Mouse (Mus musculus) heart, postnatal 25 days (tissue): ENCODE measurements around the gene Cacna1c. TPM values are rescaled to one million over a fixed set of nuclear protein-coding genes. Genes with fewer than 3 reads are reported as not detected.
A peak's percentile ranks its signal among the peaks of the same experiment; 100 is the strongest.

Experiments used
- DNase-seq: peaks from one replicate; pipeline ENCODE4 v3.0.0; 2022; ENCODE audit warnings: low spot score
- intact Hi-C: fragments of 180-260 bp; cut with DNase I; formaldehyde crosslinking; loops from one replicate; pipeline ENCODE4 v1.15.1; 2025
- total RNA-seq, 2 experiments: library from RNA; stranded (reverse); gene quantifications; 2 replicates each; pipeline ENCODE4 v1.2.3; 2021

The Cacna1c gene
- total RNA-seq, 2 experiments from 2014 or later: 182 to 191 TPM

DNA sequence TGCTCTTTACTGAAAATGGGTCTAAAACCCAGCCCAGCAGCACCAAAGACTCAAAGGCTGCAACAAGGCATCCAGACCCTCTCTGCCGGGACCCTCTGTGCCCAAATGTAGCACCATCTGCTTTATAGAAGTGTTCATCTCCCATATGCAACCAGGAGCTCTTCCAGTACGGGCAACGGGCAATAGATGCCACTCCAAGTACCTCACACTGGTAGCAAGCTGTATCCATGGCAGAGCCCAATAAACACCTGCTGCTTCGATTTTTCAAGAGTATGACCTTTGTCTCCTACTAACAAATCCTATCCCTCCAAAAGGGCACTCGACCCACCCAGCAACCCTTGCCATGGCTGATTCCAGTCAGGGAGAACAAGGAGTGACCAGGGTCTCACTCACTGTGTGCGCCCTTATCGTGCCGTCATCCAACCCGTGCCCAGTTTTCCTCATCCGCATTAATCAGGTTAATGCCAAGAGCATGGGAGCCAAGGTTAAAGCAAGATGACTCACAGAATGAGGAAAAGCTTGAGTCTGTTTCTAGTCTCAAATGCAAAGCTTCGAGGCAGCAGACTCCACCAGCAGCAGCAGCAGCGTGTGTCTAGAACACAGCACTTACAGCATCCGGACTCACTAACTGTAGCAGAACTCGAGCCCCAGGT lies 122.7 kb downstream of the Cacna1c start:
- intact Hi-C loops: no loop called here
- no peak for DNase-seq

- intact Hi-C loops: no loop called here
- no peak for DNase-seq
Observed at GRCm38 (mm10) chr6:119072772-119073171, 123.4 kb downstream of the Cacna1c start.

DNA sequence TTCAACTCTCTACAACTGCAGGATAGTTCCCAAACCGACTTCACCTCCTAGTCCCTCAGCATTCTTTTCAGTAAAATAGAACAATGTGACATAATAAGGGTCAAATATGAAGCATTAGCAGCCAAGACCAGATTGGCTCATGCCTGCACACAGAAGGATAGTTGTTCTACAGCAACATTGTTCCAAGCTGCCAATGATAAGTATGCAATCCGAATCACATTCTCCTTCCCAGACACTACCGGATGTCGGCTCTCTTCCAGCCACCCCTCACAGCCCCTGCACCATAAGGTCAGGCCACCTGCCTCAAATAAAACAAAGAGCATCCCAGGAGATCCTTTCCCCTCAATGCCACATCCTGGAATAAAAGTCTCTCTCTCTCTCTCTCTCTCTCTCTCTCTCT lies 125.4 kb downstream of the Cacna1c start:
- intact Hi-C loops: no loop called here
- DNase-seq: no peak

GRCm38 (mm10) chr6:119070351-119070750 lies 125.9 kb downstream of the Cacna1c start:
- intact Hi-C loops: no loop called here
- no peak for DNase-seq

- intact Hi-C loops: no loop called here
- DNase-seq: no peak
Observed at GRCm38 (mm10) chr6:119069145-119069544, 127.1 kb downstream of the Cacna1c start.

DNA sequence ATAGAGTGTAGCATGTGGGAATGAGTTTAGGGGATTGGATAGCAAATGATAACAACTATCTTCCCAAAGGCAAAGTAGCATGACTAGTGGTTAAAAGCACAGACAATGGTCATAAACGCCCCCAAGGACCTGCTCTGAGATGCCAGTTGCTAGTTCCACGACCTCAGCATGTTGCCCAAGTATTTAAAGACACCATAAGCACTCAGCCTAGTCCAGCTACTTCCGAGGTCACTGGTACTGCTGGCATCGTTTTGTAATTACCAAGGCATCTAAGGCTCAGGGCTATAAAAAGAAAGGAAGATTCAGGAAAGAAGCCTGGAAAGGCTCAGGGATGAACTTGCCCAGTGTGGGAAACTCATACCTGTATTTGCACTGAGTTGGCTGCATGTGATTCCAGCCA lies 127.6 kb downstream of the Cacna1c start:
- DNase-seq: no peak
- intact Hi-C loops: no loop called here

DNA sequence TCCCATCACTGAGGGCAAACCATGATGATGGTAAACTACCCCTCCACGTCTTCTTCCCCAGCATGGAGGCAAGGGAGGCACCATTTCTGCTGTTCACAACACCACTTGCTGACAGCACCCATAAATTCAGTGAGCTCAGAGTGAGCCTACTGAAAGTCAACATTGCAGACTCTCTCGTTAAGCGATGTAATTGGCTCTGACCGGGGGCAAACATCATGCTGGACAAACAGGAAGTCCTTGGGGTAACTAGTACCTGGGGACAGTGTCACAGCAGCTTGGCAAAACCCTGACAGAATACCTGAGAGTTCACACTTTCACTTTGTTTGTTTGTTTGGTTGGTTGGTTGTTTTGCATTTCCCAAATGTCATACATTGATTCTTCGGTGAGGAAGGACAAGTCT lies 131.3 kb downstream of the Cacna1c start:
- intact Hi-C loops: no loop called here
- no peak for DNase-seq

- intact Hi-C loops: no loop called here
Observed at GRCm38 (mm10) chr6:119064430-119064829, 131.8 kb downstream of the Cacna1c start.

DNA sequence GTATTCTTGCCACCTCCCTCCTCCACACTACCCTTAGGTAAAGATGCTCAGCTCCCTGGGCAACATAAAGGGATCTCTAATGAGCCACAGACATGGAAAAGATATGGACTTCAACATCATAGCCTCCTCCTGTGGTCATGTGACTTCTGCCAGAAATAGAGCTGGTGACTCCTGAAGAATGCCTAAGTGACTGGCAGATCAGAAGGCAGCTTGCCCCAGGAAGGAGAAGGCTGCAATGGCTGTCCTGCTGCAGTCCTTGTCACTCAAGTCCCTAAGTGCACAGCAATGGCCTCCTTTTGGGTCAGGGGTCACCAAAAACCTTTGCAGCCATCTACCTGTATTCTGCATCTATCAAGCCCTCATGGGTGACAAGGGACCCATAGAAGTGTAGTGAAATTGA lies 133.5 kb downstream of the Cacna1c start:
- DNase-seq: no peak
- intact Hi-C loops: no loop called here

More at GRCm38 (mm10) chr6:119064430-119064829, 131.8 kb downstream of the Cacna1c start:
- no peak for DNase-seq

DNA sequence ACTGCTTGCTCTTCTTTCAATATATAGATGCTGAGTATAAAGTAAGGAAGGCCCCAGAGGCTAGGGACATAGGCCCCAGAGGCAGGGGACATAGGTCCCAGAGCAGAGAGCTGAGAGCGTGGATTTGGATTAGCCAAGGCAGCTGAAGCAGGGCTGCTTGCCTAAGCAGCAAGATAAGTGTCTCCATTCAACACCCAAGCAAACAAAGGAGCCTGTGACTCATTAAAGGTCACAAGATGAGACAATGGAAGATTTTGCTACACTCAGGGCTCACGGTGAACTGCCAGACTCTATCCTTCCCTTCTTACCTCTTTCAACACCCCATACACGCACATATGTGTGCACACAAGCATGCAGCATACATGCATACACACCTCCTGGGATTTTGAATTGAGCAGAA lies 137.3 kb downstream of the Cacna1c start:
- intact Hi-C loops: no loop called here
- DNase-seq: no peak

DNA sequence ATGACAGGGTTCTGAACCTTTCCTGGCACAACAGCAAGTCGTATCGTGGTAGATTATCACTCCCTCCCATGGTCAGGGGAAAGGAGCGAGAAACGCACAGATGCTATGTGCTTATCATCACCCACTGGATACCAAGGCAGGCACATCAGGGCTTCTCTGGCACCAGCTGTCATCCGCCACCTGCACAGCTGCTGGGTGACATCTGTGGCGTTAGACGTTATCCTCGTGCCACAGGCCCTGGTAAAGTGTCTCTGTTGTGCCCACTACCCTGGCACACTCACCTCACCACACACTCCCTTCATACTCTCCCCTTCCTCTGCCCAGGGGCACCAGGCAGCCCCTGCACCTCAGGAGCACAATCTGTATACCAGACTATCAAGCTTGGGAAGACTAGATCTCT lies 137.8 kb downstream of the Cacna1c start:
- intact Hi-C loops: no loop called here
- DNase-seq: no peak

DNA sequence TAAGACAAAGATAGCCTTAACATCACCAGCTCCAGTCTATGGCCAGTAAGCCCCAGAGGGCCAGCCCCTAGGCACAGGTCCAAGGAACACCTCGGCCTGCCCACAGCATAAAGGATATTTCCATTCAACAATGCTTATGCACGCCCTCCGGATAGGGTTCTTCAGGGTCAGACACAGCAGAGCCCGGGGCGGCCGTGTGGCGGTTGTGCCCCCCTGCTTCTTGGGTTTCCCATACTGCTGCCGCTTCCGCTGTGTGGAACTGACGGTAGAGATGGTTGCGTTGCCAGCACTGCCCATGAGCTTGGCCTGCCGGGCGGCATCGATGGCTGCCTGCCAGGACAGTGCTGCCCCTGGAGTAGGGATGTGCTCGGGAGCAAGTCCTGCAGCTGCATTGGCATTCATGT lies 139.1 kb downstream of the Cacna1c start:
- DNase-seq: peak; percentile 26
- intact Hi-C loops: no loop called here

GRCm38 (mm10) chr6:119052801-119053200 lies 143.4 kb downstream of the Cacna1c start:
- intact Hi-C loops: no loop called here
- DNase-seq: no peak

DNA sequence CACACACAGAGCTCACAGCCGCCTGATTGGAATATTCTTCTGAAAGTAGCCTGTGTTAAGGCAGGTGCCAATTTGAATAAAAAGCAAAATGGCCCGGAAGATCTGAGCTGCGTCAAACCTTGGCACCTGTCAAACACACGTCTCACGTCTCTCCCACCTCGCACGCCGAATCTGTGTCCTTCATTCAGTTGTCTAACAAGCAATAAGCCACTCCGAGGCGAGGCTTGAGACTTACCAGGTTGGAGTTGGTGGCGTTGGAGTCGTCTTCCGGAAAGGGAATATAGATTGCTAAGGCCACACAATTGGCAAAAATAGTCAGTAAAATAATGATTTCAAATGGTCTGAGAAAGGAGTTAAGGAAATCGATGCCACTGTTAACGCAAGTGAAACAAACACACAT lies 143.9 kb downstream of the Cacna1c start:
- intact Hi-C loops: no loop called here
- no peak for DNase-seq

- intact Hi-C loops: no loop called here
- no peak for DNase-seq
Observed at GRCm38 (mm10) chr6:119051721-119052120, 144.5 kb downstream of the Cacna1c start.

GRCm38 (mm10) chr6:119047340-119047739 lies 148.9 kb downstream of the Cacna1c start:
- intact Hi-C loops: no loop called here
- DNase-seq: no peak

- intact Hi-C loops: no loop called here
- no peak for DNase-seq
Observed at GRCm38 (mm10) chr6:119045498-119045897, 150.7 kb downstream of the Cacna1c start.

DNA sequence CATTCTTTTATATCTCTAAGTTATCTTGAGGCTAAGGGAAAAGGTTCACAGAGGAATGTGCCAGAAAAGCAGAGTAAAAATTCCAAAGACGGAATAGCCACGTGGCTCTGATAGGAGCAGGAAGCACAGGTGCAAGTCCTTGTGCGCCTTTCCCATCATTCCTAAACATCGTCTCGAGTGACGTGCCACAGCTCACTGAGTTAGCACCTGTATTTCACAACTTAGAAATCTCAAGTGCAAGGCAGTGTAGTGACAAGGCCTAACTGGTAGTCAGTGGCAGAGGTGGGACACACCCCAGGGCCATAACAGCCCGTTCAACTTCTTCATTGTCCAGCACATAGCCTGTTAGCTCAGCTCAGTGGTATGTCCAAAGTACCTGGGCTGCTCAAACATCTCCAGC lies 152.1 kb downstream of the Cacna1c start:
- intact Hi-C loops: no loop called here
- DNase-seq: no peak

GRCm38 (mm10) chr6:119042803-119043202 lies 153.4 kb downstream of the Cacna1c start:
- intact Hi-C loops: no loop called here
- no peak for DNase-seq

DNA sequence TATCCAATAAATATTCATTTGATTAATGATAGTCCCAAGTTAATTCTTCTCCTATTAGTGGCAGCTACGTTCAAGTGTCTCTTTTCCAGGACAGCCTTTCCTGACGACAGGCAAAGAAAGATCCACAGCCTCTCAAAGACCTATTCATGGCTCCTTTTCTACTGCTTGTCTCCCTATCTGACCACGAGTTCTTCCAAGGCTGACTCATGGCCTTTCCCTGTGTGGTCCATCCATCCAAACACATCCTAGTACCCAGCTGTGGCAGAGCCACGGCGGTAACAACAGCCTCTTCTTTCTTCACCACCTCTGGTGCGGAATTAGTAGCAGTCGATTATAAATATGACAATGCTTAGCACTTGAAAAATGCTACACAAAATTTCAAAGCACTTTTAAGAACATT lies 155.3 kb downstream of the Cacna1c start:
- intact Hi-C loops: no loop called here
- no peak for DNase-seq

DNA sequence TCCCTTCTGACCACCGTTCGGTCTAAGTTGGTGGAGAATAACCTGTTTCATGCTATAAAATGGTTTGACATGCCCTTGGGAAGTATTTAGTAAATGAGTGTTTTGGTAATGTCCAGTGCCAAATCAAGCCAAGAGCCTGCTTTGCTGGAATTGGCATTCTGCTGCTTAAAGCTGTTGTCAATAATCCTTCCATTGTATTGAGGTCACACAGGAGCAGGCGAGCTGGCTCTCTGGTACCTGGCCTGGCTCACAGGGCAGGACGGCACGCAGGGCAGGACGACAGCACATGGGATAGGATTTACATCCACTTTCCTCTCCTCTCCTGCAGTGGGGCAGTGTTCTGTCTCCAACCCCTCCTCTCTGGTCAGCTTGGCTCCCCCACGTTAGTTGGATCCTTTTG lies 156.4 kb downstream of the Cacna1c start:
- intact Hi-C loops: no loop called here
- no peak for DNase-seq

- no peak for DNase-seq
- intact Hi-C loops: no loop called here
Observed at GRCm38 (mm10) chr6:119039293-119039692, 156.9 kb downstream of the Cacna1c start.
